Mouse (Mus musculus) cortical plate, adult 2 months (tissue): ENCODE measurements around the gene Igfbp6.

Experiments used
- CTCF ChIP-seq: fragments of 200-500 bp; IDR thresholded peaks from 2 replicates; pipeline ENCODE4 v1.5.1; 2011; ENCODE audit warnings: mild to moderate bottlenecking, control low read depth, low read length; ENCODE audit not compliant: insufficient read depth; ENCODE audit errors: extremely low read depth
- POLR2A ChIP-seq: fragments of 200-500 bp; IDR thresholded peaks from 2 replicates; pipeline ENCODE4 v1.6.1; 2011; ENCODE audit warnings: mild to moderate bottlenecking, low read length, control low read depth; ENCODE audit not compliant: insufficient read depth; ENCODE audit errors: extremely low read depth

DNA sequence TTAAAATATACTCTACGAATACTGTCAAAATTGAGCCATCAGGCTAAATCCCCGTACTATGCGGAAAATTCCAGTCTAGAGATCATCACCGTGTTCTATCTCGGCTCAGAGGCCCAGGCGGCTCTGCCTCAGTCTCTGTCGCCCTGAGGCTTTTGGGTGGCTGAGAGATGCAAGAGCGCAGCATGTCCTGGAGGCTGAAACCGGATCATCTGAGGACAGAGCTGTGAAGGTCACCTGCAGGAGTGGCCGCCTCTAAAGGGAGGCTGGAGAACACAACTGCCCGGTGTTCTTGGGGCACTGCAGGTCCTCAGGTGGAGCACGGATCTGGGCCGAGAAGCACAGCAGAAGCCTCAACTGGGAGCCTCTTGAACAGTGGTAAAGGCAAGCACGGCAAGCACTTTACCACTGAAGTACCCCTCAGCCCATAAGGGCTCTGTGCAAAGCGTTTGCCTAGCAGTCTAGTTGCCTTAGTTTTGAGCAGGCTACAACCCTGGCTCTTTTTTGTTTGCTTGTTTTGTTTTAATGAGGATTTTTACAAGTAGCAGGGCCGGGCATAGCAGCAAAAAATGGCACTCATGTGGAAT lies 31.7 kb downstream of the Igfbp6 start:
- TF ChIP-seq CTCF, result no peak
- no peak for TF ChIP-seq POLR2A
